Mouse (Mus musculus): ENCODE data around the gene Slmap.

The Slmap gene

DNA sequence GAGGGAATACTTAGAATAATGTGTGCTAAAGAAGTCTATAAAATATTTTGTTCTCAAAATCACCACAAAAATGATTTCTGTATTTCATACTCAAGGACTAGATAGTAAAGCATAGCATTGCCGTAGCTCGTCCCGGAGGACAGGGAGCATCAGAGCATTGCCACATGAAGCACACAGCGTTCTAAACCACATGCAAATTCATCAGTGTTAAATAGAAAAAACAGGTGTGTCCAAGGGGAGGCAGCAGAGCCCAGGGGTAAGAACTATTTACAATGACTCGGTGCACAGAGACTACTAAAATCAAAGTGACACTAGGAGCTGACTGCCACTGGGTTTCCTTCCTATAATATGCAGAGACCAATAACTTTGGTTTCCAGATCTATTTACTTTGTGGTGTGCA lies 57.0 kb downstream of the Slmap start:
- DNase-seq (ENCODE audit: low read depth, low spot score): no peak

DNA sequence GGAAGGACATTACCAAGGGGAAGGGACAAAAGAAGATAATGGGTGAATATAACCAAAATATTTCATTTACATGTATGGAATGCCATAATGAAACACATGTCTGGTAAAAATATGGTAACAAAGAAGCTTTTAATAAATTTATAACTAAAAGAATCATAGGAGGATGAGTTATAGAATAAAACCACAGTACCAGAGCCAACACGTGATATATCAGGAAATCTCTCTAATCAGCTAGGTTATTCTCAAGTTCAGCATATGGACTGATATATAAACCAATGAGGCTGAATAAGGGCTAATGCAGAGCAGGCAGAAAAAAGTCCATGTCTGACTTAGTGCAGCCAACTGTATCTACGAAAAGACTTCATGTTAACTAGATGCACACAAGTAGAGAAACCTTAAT lies 58.3 kb downstream of the Slmap start:
- no peak for DNase-seq (ENCODE audit: low read depth, low spot score)

DNA sequence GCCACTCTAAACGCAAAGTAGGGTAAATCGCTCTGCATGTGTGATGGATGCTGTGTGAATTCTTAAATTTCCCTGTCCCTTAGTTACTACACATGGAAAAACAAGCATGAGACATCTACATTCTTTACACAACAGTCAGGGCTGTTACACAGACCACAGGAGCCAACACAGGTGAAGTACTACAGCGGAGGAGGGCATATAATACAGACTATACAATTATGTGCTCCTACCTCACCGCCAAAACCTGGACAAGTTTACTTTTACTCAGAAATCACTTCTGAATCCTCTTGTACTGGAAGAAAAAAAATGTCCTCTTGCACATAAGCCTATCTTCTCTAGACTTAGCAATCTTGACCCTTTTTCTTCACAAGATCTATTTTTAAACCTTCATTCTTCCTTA lies 66.8 kb downstream of the Slmap start:
- DNase-seq (ENCODE audit: low read depth, low spot score): no peak

DNA sequence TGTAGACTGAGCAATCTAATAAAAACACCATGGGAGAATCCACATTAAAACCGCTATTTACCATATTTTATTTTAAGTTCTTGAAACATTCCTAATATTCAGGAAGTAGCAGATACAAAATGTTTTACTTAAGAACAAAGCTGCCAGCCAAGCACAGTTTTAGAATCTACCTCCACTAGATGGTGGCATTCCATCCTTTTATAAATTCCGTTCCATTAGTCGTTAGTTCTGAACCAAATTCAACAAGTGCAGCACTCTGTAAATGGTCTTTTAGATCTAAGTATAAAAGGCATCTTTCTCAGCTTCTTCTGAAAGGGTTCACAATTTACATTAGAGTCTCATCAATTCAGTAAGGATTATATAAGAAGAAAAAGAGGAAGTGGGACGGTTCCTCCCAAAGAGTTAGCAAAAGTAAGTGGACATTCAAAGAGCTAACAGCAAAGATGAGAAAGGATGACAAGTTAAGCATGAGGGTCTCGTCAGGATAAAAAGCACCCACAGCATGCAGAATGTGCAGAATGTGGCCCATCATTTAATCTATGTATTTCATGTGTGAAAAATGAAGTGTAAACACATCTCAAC lies 68.1 kb downstream of the Slmap start:
- DNase-seq (ENCODE audit: low read depth, low spot score): no peak

DNA sequence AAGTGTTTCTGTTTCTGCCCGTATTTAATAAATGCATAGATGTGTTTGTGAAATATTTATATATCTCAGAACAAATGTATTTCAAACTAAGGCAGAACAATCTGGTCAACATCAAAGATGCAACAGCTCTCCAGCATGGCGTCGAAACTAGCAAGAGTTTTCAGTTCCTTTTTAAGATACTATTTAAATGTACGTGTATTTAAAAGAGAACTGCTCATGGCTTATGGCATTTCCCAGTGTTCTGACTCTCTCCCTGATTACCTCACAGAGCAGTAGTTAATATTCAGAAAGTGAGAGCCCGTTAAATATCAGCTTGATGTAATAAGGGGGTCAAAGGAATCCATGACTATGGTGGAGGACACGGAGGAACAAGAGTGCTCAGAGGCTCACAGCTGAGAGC lies 68.8 kb downstream of the Slmap start:
- no peak for DNase-seq (ENCODE audit: low read depth, low spot score)

DNA sequence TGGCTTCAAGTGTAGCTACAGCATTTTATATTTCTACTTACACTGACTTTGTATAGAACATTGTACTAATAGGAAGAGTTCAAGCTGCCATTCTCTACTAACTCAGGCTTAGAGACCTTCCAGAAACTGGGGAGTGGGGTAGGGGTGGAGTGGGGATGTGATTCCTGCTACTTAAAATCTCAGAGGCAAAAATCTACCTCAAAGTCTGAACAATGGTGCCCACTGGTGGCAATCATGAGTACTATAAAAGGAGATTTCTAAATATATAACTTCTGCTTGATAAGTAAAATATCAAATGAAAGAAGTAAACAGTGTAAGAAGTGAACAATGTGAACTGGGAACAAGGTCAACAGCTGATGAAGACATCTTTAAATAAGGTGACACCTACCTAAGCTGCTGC lies 75.2 kb downstream of the Slmap start:
- no peak for DNase-seq (ENCODE audit: low read depth, low spot score)

DNA sequence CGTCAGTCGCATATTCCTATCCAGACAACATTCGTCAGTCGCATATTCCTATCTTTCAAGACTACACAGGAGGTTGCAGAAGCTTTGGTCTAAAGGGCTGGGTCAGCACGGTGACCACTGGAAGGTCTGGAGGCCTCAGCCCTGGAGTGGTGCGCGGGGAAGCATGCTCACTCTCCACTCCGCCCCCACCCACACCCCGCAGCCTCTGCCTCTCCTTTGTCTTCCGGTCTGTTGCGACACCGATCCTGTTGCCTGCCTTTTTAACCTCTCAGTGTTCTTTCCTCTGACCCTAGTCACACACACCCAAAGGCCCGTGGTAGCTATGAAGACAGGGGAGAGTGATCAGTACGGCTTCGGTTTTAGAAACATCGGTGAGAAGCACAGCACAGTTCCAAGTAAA lies 79.9 kb downstream of the Slmap start:
- no peak for DNase-seq (ENCODE audit: low read depth, low spot score)

DNA sequence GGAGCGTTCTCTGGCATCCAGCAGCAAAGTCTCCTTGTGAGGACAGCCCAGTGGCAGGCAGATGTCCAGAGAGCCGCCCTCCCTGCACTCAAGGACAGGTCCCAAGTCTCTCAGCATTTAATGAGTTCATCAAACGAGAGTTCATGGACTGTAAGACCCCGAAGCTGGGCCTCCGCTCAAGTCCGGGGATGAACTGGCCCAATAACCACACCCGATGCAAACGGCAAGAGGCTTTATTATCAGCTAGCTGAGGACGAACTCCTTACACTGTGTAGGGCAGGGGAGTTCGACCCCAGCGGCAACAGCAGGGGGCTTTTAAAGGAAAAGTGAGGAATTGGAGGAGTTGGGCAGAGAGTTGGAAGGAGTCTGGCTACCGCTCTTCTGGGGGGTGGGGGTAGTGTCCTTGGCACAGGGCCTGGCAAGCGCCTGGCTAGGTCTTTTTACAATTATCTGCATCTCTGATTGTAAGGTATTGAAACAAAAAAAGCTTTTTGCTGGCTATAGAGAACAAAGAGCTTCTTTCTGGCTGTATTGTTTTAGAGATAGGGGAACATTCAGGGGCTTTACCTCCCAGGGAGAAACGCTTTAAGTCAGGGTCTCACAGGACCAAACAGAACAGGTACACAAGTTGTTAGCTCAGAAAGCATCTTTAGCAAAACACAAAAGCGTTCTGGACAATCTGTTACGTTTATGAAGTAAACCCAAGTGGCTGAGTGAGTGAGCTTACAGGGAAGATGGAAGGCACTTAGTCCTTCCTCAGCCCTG lies 84.5 kb downstream of the Slmap start:
- no peak for DNase-seq (ENCODE audit: low read depth, low spot score)

DNA sequence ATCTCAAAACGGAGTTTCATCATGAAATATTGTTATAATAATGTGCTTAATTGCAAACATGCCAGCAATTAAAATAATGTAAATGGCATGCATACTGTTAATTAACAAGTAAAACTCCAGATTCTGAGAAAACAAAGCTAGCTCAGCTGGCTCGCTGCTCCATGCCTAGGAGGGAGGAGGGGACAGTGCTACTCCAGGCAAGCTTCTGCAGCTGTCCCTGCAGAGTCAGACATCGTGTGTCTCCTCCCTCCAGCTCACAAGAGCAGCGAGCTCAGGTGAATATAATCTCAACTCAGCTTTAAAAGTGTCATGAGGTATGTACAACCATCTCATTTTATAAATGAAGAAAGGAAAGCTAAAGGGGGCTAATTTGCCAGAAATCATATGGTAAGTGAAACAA lies 86.2 kb downstream of the Slmap start:
- no peak for DNase-seq (ENCODE audit: low read depth, low spot score)

DNA sequence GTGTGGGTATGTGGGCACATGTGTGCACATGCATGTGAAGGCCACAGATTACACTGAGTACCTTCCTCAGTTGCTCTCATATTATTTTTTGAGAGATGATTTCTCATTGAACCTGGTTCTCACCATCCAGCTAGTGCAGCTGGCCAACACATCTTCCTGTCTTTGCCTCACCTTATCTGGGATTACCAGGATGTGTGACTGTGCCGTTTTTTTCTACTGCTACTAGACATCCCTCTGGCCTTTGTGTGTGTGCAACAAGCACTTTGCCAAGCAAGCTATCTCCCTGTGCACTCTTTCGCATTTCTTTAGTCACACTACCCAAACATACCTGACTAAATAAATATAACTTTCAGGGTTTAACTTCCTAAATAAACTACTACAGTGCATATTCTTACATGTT lies 87.5 kb downstream of the Slmap start:
- DNase-seq (ENCODE audit: low read depth, low spot score): no peak

DNA sequence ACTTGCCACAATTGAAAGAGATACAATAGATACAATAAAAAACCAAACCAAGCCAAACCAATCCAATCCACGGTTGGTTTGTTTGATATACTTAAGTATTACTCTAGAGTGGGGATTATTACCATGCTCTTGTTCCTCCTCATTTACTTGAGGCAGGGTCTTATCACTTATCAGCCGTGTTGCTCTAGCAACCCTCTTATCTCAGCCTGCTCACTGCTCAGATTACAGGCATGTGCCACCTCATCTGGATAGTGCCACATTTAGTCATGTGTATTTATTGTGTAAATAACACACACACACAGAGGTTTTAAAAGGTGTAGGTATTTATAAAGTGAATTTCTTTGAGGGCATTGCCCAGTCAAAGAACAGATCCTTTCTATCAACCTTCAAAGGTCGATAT lies 88.2 kb downstream of the Slmap start:
- DNase-seq (ENCODE audit: low read depth, low spot score): no peak

DNA sequence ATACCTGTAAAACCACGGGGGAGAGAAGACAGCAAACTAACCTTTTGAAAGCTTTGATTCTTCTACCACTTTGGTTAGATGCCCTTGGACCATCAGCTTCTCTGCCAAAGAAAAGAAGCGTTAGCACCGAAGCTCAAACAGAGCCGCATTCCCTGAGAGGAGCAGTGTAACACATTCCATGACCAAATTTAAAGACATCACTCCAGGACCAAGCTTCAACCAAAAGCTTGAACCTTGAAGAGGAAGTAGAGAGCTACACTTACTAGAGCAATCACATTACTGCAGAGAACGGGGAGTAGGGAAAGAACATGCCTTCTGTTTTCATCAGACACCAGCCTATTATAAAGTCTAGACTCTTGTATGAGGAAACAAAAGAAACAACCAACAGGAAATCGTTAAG lies 92.2 kb downstream of the Slmap start:
- DNase-seq (ENCODE audit: low read depth, low spot score): no peak

DNA sequence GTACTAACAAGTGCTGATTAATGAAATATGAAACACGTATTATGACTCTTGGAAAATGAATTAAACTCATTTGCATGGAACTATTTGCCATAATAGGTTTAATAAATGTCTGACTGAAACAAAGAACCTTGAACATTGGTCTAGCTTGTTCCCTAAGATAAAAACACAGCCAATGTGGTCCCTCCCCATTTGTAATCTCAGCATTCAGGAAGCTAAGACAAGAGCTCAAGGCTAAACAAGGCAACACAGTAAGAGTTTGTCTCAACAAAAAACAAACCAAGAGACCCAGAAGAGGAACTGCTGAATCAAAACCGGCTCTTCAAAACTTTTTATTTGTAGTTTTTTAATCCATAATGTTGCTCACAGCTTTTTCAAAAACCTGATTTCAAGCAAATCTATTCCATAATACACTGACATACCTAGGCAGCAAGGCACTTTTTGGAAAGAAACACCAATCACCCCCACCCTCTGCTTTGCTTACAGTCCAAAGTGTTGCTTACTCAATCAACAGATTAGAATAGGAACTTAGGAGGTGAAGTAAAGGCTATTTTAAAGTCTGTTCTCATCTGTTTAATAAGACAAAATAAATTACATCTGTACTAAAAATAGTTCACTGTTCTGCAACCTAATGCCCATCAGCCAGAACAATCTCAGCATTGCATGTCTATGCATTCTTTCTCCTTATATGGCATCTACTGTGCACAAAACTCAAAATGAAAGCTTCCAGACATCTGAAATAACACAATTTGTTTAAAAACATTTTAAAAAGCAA lies 93.5 kb downstream of the Slmap start:
- no peak for DNase-seq (ENCODE audit: low read depth, low spot score)

DNA sequence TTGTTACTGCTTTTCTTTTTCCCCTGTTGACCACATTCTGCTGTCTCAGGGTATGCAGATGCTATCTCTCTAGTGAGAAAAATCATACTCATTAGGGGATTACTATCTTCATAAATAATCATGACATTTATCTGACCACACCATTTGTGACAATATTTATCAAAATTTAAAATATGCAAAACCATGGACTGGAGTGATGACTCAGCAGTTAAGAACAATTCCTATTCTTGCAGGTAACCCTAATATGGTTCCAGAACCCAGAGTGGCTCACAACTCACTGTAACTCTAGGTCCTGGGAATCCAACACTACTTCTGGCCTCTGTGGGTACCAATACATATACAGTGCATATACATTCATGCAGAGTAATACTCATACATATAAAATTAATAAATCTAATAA lies 94.7 kb downstream of the Slmap start:
- no peak for DNase-seq (ENCODE audit: low read depth, low spot score)

DNA sequence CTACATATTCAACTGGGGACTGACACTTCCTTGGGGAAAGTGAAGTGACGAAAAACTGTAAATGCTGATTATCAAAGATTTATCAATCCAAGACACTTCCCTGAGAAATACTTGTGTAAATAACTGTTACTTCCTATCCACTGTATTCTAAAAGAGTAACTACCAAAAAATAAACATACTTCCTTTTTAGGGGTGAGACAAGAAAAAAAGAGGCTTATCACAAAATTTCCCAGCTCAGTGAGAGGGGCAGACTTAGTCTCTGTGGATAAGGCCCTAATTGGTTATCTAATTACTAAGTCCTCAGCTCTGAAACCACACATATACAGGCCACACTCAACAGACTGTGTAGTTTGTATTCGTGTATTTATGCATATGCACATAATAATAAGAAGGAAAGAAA lies 97.0 kb downstream of the Slmap start:
- DNase-seq (ENCODE audit: low read depth, low spot score): no peak

DNA sequence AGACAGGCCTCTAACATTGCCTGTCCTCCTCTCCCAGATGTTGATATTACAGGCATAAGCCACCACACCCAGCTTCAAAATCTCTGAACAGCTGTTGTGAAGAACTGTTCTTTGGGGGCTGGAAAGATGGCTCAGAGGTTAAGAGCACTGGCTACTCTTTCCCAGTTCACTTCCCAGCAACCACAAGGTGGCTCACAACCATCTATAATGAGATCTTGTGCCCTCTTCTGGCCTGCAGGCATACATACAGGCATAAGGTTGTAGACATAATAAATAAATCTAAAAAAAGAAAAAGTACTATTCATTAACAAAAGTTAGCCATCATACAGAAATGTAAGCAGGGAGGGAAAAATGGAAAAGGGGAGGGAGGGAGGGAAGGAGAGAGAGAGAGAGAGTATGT lies 98.4 kb downstream of the Slmap start:
- no peak for DNase-seq (ENCODE audit: low read depth, low spot score)

DNA sequence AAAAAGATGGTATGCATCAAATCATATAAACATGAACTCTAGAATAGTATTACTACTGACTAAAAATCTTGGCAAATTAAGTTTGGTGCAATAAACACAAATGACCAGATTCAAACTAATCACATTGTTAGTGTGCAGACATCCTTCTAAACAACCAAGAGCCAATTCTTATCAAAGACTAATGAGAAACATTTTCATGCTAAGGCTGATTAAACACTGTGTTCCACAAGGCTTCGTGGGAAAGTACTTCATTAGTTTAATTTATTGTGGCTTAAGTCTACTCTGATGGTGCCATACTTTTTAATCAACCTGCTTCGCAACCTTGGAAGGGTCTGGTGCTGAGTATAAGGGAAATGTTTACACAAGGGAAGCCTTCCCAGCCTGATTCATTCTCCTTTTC lies 102.4 kb downstream of the Slmap start:
- no peak for DNase-seq (ENCODE audit: low read depth, low spot score)

DNA sequence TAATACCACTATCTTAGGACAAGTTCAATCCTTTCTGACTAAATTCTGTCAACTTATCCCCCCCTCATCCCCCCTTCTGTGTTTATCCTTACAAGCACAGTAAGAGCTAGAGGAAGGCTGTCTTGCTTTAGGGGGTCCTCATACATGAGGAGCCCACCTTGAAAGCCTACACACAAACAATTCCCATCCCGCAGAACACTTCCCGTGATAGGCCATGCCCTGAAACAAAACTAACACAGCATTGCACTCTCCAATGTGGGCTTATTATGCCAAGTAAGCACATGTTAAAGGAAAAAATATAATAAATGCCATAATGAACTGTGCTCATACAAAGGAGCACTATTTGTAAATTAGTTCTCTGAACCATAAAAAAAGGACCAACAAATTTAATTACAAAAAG lies 102.8 kb downstream of the Slmap start:
- no peak for DNase-seq (ENCODE audit: low read depth, low spot score)

DNA sequence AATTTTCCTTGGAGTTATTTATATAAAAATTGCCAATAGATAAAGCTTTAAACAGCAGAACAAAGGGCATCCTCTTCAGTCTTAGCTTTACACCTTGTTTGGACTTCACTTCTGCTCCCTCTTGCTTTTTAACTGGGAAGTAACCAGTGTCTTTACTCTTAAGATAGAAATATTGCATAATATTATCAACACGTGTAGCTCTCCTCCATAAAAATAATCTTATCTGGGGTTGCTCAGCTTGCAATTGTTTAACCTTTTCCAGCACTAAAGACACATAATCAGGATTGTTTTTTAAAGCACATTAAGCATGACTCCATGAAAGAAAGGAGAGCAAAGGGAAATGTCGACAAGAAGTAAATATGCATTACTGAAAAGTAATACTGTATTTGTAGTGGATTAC lies 114.5 kb downstream of the Slmap start:
- DNase-seq (ENCODE audit: low read depth, low spot score): no peak

DNA sequence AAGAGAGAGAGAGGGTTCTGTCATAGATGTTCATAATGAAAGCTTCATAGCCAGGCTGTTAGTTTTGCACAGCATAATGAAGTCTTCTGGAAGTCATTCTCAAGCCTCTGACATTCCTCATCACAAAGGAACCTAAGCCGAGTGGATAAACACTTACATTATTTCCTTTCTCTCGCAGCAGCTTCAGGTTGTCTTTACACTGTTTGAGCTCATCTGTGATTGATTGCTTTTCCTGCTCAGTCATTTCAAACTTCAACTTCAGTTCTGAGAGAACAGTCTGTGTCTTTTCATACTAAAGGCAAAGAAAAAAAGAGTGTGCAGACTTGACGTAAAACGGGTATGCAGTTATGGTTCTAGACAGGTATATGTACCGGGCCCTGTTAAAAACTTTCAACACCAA lies 116.8 kb downstream of the Slmap start:
- DNase-seq (ENCODE audit: low read depth, low spot score): no peak

DNA sequence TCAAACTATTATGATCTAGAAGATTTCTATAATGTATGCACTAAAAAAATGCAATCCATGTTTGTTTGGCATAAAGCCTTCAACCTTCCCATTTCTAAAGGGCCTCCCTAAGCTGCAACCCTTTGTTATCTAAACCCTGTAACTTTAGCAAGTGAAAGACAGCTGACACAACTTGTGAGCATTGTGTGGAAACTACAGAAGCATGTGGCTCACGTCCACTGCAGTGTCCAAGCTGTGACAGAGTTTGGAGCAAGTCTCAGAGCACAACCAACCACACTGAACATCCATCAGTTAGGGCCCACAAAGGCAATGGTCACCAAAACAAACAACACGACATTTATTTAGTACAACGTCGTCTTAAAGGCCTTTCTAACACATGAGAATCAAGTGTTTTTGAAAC lies 117.6 kb downstream of the Slmap start:
- DNase-seq (ENCODE audit: low read depth, low spot score): no peak

DNA sequence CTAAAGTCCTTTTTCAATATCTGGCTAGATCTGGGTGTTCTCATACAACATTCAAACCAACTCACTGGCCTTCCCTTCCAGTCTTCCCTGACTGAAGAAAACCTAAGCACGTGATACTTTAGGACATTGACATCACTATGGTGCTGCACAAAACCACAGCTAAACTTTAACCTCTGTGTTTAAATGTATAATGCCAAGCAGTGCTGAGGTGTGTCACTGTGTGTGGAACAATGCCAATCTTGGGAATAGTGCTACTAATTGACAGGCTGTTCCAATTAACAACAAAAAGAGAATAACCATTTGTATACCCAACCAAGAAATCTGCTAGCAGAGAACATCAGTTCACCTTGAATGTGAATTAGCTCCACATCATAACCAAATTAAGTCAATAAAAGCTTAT lies 121.2 kb downstream of the Slmap start:
- no peak for DNase-seq (ENCODE audit: low read depth, low spot score)

DNA sequence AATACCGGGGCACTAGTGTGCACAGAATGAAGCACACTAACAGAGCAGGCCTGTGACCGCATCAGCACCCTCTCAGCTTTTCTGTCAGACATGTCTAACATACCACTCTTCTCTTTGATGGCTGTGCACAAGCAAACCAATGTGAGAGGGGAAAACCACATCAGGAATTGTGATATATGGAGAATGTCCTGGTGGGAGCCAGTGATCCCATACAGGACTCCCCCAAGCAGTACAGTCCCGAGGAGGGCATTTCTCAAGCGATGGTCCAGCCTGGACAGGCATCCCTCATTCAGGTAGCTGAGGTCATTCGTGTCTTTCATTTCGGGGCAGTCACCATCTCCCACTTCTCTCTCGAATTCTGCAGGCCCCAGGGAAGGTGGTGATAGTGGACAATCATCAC lies 128.0 kb downstream of the Slmap start:
- no peak for DNase-seq (ENCODE audit: low read depth, low spot score)

Data from retina, postnatal 7 days (tissue).